Mouse (Mus musculus) ovary, postnatal 36 days (tissue): ENCODE data around the gene Iqgap3.

Source experiments
- DNase-seq: peaks from one replicate; pipeline ENCODE4 v3.0.0; 2022; ENCODE audit warnings: low spot score, mixed read lengths

Gene Iqgap3

GRCm38 (mm10) chr3:88081345-88082223 lies at the start of gene Iqgap3:
Gene Iqgap3, plus strand, starts transcription at chr3:88081971.
- peak; percentile 83 for DNase-seq

GRCm38 (mm10) chr3:88033506-88033905 lies 48.3 kb upstream of the Iqgap3 start:
- no peak for DNase-seq

GRCm38 (mm10) chr3:88035561-88036293 lies 46.0 kb upstream of the Iqgap3 start:
- no peak for DNase-seq

- DNase-seq = peak; percentile 72
These were observed 38.9 kb upstream of the Iqgap3 start, which contains the start of gene Gpatch4 for GRCm38 (mm10) chr3:88042661-88043421. Gene Gpatch4, plus strand, starts transcription at chr3:88043108.

- no peak for DNase-seq
These were observed 32.2 kb upstream of the Iqgap3 start for GRCm38 (mm10) chr3:88049532-88049931.

GRCm38 (mm10) chr3:88057030-88057429 lies 24.7 kb upstream of the Iqgap3 start:
- DNase-seq = no peak

- peak; percentile 87 for DNase-seq
These were observed 23.7 kb upstream of the Iqgap3 start, which contains the start of gene Naxe for GRCm38 (mm10) chr3:88057902-88058696. Gene Naxe, minus strand, starts transcription at chr3:88058495.

- DNase-seq = no peak
These were observed 13.4 kb upstream of the Iqgap3 start for GRCm38 (mm10) chr3:88068386-88068785.

- DNase-seq = peak; percentile 82
These were observed 10.0 kb upstream of the Iqgap3 start for GRCm38 (mm10) chr3:88071783-88072182.

- DNase-seq = no peak
These were observed 8.1 kb upstream of the Iqgap3 start for GRCm38 (mm10) chr3:88073631-88074030.

GRCm38 (mm10) chr3:88074351-88074750 lies 7.4 kb upstream of the Iqgap3 start:
- no peak for DNase-seq

GRCm38 (mm10) chr3:88074766-88075165 lies 7.0 kb upstream of the Iqgap3 start:
- DNase-seq = no peak

GRCm38 (mm10) chr3:88077441-88077840 lies 4.3 kb upstream of the Iqgap3 start:
- no peak for DNase-seq

GRCm38 (mm10) chr3:88078204-88078603 lies 3.6 kb upstream of the Iqgap3 start, which contains the start of gene Ttc24:
Gene Ttc24, minus strand, starts transcription at chr3:88078304.
- no peak for DNase-seq

GRCm38 (mm10) chr3:88082224-88082618 lies 450 bp downstream of the Iqgap3 start:
- DNase-seq = no peak

GRCm38 (mm10) chr3:88082663-88083062 lies 892 bp downstream of the Iqgap3 start:
- DNase-seq = no peak

- no peak for DNase-seq
These were observed 2.2 kb downstream of the Iqgap3 start for GRCm38 (mm10) chr3:88084001-88084400.

- DNase-seq = no peak
These were observed 3.7 kb downstream of the Iqgap3 start for GRCm38 (mm10) chr3:88085459-88085858.

- no peak for DNase-seq
These were observed 5.9 kb downstream of the Iqgap3 start for GRCm38 (mm10) chr3:88087688-88088087.

- no peak for DNase-seq
These were observed 8.3 kb downstream of the Iqgap3 start for GRCm38 (mm10) chr3:88090106-88090505.

- DNase-seq = no peak
These were observed 8.8 kb downstream of the Iqgap3 start for GRCm38 (mm10) chr3:88090616-88091015.
